Mouse (Mus musculus) lung, postnatal 36 days (tissue): ENCODE measurements around the gene Trip13.

Experiments used
- DNase-seq: peaks from one replicate; pipeline ENCODE4 v3.0.0; 2022; ENCODE audit warnings: mixed read lengths

The Trip13 gene

DNA sequence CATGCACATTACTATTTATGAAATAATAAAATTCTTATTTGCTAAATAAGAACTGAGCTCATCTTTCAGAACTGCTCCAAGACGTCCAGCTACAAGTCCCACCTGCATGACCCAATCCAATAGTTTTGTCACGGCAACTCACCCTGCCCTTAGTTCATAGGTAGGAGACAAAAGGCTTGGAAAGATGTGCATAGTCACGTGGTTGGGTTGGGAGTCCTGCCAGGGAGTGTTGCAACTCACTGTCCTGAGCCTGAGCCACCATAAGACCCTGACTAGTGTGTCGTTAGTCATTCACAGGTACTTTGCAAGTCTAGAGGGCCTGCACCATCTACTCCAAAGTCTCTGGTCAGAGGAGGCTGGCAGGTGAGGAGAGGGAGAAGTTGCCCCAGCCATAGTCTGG, 51.5 kb downstream of the Trip13 start:
- peak; percentile 32 for DNase-seq

DNA sequence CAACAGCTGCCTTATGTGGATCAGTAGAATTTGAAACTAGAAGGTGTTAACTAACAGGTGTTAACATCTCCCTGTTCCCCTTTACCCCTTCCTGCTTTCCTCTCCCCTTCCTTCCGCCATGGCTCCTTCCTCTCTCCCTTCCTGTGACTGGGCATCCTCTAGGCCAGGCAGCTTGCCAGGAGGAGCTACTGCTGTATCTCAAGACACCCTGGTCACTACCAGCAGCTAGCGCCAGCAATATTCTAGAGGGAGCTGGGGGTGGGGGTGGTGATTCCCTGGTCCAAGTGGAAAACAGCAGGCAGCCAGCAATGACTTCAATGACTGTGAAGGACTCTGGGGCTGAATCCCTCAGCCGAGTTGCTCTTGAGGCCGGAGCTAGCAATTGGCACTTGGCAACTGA, 51.9 kb downstream of the Trip13 start:
- peak; percentile 27 for DNase-seq

DNA sequence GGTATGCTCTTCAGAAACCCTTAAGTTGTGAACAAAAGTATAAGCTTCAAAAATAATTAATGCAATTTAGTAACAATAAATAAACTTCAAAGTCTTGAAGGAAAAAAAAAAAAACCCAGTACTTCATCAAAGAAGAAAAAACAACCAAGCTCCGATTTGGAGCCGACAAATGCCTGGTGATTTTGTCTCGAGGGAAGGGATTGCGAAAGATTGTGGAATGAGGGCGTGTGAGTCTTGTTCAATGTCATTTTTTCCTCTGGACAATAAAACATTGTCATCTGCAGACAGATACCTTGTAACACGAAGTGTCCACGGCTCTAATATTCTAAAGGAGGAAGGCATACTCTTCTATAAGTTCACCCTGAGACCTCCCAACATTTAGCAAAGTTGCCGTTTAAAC, 56.2 kb downstream of the Trip13 start:
- DNase-seq: peak; percentile 29

DNA sequence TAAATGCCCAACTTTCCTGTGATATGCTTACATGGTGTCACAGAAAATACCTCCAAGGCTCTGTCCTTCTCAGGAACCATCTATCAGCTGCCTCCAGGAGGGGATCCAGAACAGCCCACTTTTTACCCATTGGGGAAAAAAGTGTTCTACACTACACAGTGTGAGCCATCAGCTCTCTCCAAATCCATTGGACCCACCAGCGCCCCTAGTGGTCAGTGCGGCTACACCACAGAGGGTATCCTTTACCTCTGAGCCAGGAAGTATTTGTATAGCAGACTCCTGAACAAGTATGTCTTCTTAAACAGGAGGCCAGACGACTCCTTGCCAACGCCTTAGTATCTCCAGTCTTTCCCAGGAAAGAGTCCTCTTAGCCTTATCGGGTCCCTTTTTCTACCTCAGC, 57.8 kb downstream of the Trip13 start:
- peak; percentile 61 for DNase-seq

DNA sequence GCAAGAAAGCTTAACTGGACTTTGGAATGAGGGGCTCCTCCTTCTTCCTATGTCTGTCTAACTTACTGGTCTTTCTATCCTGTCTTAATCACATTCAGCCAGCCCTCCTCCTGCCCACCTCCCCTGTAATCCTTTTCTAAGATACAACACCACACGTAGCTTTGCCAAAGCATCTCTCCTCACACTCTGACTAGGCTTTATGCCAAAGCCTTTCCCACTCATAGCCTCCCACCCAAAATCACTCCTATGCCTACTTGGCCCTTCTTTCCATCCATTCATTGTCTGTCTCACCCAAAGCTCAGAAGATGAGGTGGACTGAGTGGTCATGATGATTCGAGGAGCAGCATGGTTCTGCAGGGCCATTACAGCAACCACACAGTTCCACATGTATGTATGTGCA, 65.4 kb downstream of the Trip13 start:
- DNase-seq: no peak
